Mouse (Mus musculus): ENCODE results near the gene Hsd17b3. TPM values are rescaled to one million over a fixed set of nuclear protein-coding genes. Genes with fewer than 3 reads are reported as not detected.

Gene Hsd17b3
- polyA plus RNA-seq, 1 experiment from 2014 or later: not detected

GRCm38 (mm10) chr13:64035036-64035435, 54.0 kb downstream of the Hsd17b3 start:
- H3K9me3 ChIP-seq: no peaks in the 10 kb centered on the region
- H3K27ac ChIP-seq: no peak overlapping the region
- H3K4me2 ChIP-seq: no peak overlapping the region
- ATAC-seq (replicated peaks): no peak
- no peaks in the 10 kb centered on the region for H3K36me3 ChIP-seq (replicated peaks)
- WGBS: 14% methylated on average over 8 of the region's 8 CpGs
- no peak overlapping the region for H3K4me3 ChIP-seq
- peaks cover 12% of the 10 kb centered on the region for H3K27me3 ChIP-seq (replicated peaks)
- no peaks in the 10 kb centered on the region for H3K4me1 ChIP-seq
- no peak overlapping the region for H3K9ac ChIP-seq

- ATAC-seq (replicated peaks): no peak
- H3K36me3 ChIP-seq (replicated peaks): no peaks in the 10 kb centered on the region
- no peak overlapping the region for H3K4me2 ChIP-seq
- H3K4me3 ChIP-seq: no peak overlapping the region
- H3K9me3 ChIP-seq: no peaks in the 10 kb centered on the region
- H3K27ac ChIP-seq: no peak overlapping the region
- peaks cover 12% of the 10 kb centered on the region for H3K27me3 ChIP-seq (replicated peaks)
- no peaks in the 10 kb centered on the region for H3K4me1 ChIP-seq
- H3K9ac ChIP-seq: no peak overlapping the region
- WGBS: 80% methylated on average over 6 of the region's 6 CpGs
Measured at GRCm38 (mm10) chr13:64033921-64034320, 55.1 kb downstream of the Hsd17b3 start.

GRCm38 (mm10) chr13:64033181-64033580, 55.8 kb downstream of the Hsd17b3 start:
- H3K27ac ChIP-seq: no peak overlapping the region
- H3K4me3 ChIP-seq: no peak overlapping the region
- no peak overlapping the region for H3K4me2 ChIP-seq
- WGBS: 87% methylated on average over 4 of the region's 4 CpGs
- no peak for ATAC-seq (replicated peaks)
- H3K27me3 ChIP-seq (replicated peaks): peaks cover 12% of the 10 kb centered on the region
- H3K9me3 ChIP-seq: no peaks in the 10 kb centered on the region
- H3K36me3 ChIP-seq (replicated peaks): no peaks in the 10 kb centered on the region
- H3K9ac ChIP-seq: no peak overlapping the region
- no peaks in the 10 kb centered on the region for H3K4me1 ChIP-seq

GRCm38 (mm10) chr13:64031254-64031653, 57.8 kb downstream of the Hsd17b3 start:
- no peaks in the 10 kb centered on the region for H3K36me3 ChIP-seq (replicated peaks)
- ATAC-seq (replicated peaks): no peak
- no peak overlapping the region for H3K27ac ChIP-seq
- no peaks in the 10 kb centered on the region for H3K9me3 ChIP-seq
- no peaks in the 10 kb centered on the region for H3K4me1 ChIP-seq
- H3K4me3 ChIP-seq: no peak overlapping the region
- no peak overlapping the region for H3K4me2 ChIP-seq
- H3K27me3 ChIP-seq (replicated peaks): 0 out of 2 replicates have a peak, but pooled peaks cover 4% of the 10 kb centered on the region
- 79% methylated on average over 4 of the region's 4 CpGs for WGBS
- H3K9ac ChIP-seq: no peak overlapping the region

GRCm38 (mm10) chr13:64030792-64031191, 58.2 kb downstream of the Hsd17b3 start:
- no peak for ATAC-seq (replicated peaks)
- no peaks in the 10 kb centered on the region for H3K9me3 ChIP-seq
- H3K9ac ChIP-seq: no peak overlapping the region
- H3K27ac ChIP-seq: no peak overlapping the region
- H3K4me3 ChIP-seq: no peak overlapping the region
- 0 out of 2 replicates have a peak, but pooled peaks cover 4% of the 10 kb centered on the region for H3K27me3 ChIP-seq (replicated peaks)
- no peaks in the 10 kb centered on the region for H3K36me3 ChIP-seq (replicated peaks)
- H3K4me1 ChIP-seq: no peaks in the 10 kb centered on the region
- no peak overlapping the region for H3K4me2 ChIP-seq
- 84% methylated on average over 1 of the region's 1 CpGs for WGBS

GRCm38 (mm10) chr13:64024803-64025202, 64.2 kb downstream of the Hsd17b3 start:
- H3K4me3 ChIP-seq: no peak overlapping the region
- H3K9me3 ChIP-seq: no peaks in the 10 kb centered on the region
- H3K27me3 ChIP-seq (replicated peaks): no peaks in the 10 kb centered on the region
- peaks cover 10% of the 10 kb centered on the region for H3K4me1 ChIP-seq
- H3K27ac ChIP-seq: no peak overlapping the region
- H3K9ac ChIP-seq: no peak overlapping the region
- WGBS: 75% methylated on average over 4 of the region's 4 CpGs
- H3K4me2 ChIP-seq: no peak overlapping the region
- no peak for ATAC-seq (replicated peaks)
- H3K36me3 ChIP-seq (replicated peaks): no peaks in the 10 kb centered on the region

- no peaks in the 10 kb centered on the region for H3K36me3 ChIP-seq (replicated peaks)
- 87% methylated on average over 15 of the region's 15 CpGs for WGBS
- H3K27ac ChIP-seq: no peak overlapping the region
- H3K9ac ChIP-seq: no peak overlapping the region
- no peak overlapping the region for H3K4me3 ChIP-seq
- H3K4me1 ChIP-seq: peaks cover 10% of the 10 kb centered on the region
- no peak overlapping the region for H3K4me2 ChIP-seq
- H3K27me3 ChIP-seq (replicated peaks): no peaks in the 10 kb centered on the region
- no peak for ATAC-seq (replicated peaks)
- no peaks in the 10 kb centered on the region for H3K9me3 ChIP-seq
Measured at GRCm38 (mm10) chr13:64022786-64023468, 66.1 kb downstream of the Hsd17b3 start.

- H3K4me3 ChIP-seq: no peak overlapping the region
- H3K4me1 ChIP-seq: peaks cover 10% of the 10 kb centered on the region
- 26% methylated on average over 7 of the region's 7 CpGs for WGBS
- no peaks in the 10 kb centered on the region for H3K36me3 ChIP-seq (replicated peaks)
- H3K27ac ChIP-seq: 0 out of 2 replicates have a peak overlapping the region, but pooled peaks have one; percentile 25
- 0 out of 2 replicates have a peak overlapping the region, but pooled peaks have one; percentile 4 for H3K4me2 ChIP-seq
- H3K27me3 ChIP-seq (replicated peaks): no peaks in the 10 kb centered on the region
- ATAC-seq (replicated peaks): peak; percentile 88
- H3K9me3 ChIP-seq: no peaks in the 10 kb centered on the region
- no peak overlapping the region for H3K9ac ChIP-seq
Measured at GRCm38 (mm10) chr13:64020902-64021311, 68.1 kb downstream of the Hsd17b3 start.

- no peaks in the 10 kb centered on the region for H3K36me3 ChIP-seq (replicated peaks)
- no peak overlapping the region for H3K9ac ChIP-seq
- no peak overlapping the region for H3K4me2 ChIP-seq
- H3K4me3 ChIP-seq: no peak overlapping the region
- ATAC-seq (replicated peaks): no peak
- no peaks in the 10 kb centered on the region for H3K9me3 ChIP-seq
- 79% methylated on average over 10 of the region's 10 CpGs for WGBS
- H3K27ac ChIP-seq: no peak overlapping the region
- H3K4me1 ChIP-seq: peaks cover 10% of the 10 kb centered on the region
- no peaks in the 10 kb centered on the region for H3K27me3 ChIP-seq (replicated peaks)
Measured at GRCm38 (mm10) chr13:64018586-64019141, 70.4 kb downstream of the Hsd17b3 start.

- Histone ChIP-seq H3K4me3 (no peak overlapping the region), H3K9ac (no peak overlapping the region), H3K36me3 (replicated peaks) (no peaks in the 10 kb centered on the region), H3K27me3 (replicated peaks) (no peaks in the 10 kb centered on the region), H3K27ac (no peak overlapping the region), H3K4me1 (peaks cover 9% of the 10 kb centered on the region), H3K9me3 (no peaks in the 10 kb centered on the region), H3K4me2 (no peak overlapping the region)
- ATAC-seq (replicated peaks): no peak
- 69% methylated on average over 4 of the region's 4 CpGs for WGBS
Measured at GRCm38 (mm10) chr13:64016048-64016447, 73.0 kb downstream of the Hsd17b3 start.

- H3K36me3 ChIP-seq (replicated peaks): no peaks in the 10 kb centered on the region
- H3K9me3 ChIP-seq: no peaks in the 10 kb centered on the region
- WGBS: 89% methylated on average over 4 of the region's 4 CpGs
- no peak for ATAC-seq (replicated peaks)
- H3K27me3 ChIP-seq (replicated peaks): no peaks in the 10 kb centered on the region
- H3K4me1 ChIP-seq: no peaks in the 10 kb centered on the region
- H3K27ac ChIP-seq: no peak overlapping the region
- no peak overlapping the region for H3K4me3 ChIP-seq
- no peak overlapping the region for H3K4me2 ChIP-seq
- no peak overlapping the region for H3K9ac ChIP-seq
Measured at GRCm38 (mm10) chr13:64011157-64011556, 77.9 kb downstream of the Hsd17b3 start.
